Mouse (Mus musculus): Measurements from ENCODE around the gene Cgrrf1. TPM values are rescaled to one million over a fixed set of nuclear protein-coding genes. Genes with fewer than 3 reads are reported as not detected.

Cgrrf1 gene
- 51.0 and 52.3 TPM in 2 replicates for polyA plus RNA-seq (2015; fragmentation: Nextera tagmentation; extraction: Ambion mirVana)

GRCm38 (mm10) chr14:46831837-46832333, at the start of gene Cgrrf1:
Gene Cgrrf1, plus strand, starts transcription at chr14:46832125.

DNA sequence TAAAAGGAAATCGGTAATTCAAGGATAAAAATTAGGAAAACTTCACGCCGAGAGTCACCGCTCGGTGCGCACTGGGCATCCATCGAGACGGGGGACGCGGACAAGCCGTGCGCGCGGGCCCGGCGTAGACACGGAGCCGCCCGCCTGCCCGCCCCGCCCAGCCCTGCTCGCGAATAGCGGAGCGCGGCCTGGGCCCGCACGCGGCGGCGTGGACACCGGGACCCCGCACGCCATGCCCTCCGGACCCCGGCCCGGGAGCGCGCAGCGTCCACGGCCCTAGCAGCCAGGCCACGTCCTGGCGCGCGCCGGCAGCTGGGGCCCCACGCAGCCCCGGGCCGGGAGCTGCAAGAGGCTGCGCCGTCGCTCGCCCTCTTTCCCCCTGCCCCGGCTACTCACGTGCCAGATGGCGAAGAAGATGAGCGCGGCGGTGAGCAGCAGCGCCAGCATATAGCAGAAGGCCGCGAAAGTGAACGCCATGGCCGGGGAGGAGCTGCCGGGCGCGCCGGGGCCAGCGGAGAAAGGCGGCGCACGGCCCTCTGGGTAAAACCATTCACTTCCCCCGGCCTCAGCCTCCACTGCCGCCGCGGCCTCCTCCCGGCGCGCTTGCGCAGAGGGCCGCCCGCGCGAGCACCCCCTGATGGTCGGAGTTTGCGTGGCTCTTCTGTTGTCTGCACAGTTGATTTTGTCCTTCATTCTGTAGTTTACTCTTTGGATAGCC, 44.0 kb upstream of the Cgrrf1 start, which contains the start of gene Cnih1:
Gene Cnih1 (minus strand): TSS at position 625 of the 718 bp plus-strand sequence.

GRCm38 (mm10) chr14:46821873-46822716, 9.8 kb upstream of the Cgrrf1 start, which contains the start of gene Gmfb:
Gene Gmfb, minus strand, starts transcription at chr14:46822242.

DNA sequence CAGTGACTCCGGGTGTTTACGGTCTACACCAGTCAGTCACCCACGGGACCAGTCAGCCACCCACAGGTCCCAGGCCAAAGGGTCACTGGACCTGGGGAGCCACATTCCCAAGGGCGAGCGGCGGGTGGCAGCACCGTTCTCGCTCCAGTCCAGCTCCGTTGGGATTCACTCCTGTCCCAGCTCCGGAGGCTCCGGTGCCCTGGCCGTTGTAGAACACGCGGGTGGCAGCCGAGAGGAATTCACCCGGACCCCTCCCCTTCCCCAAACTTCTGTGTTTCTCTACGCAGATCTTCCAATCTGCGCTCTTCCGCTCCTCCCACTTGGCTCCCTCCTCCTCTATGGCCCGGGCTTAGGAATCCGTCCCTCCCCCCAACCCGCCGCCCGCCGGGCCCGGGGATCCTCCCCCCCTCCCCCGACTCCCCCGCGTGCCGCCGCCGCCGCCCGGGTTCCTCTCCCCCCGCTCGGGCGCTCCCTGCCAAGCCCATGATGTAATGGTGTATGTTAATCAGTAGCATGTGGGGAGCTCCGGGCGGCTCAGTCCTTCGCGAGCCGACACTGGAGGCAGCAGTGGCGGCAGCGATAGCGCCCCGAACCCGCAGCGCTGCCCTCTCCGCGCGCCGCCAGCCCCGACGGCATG, 50.6 kb downstream of the Cgrrf1 start, which contains the start of gene Samd4:
Gene Samd4 (plus strand): TSS at position 424 of the 637 bp plus-strand sequence.

Other genes starting within 250 kb of the Cgrrf1 start
- 17.6 and 19.6 TPM in 2 replicates for gene Cdkn3, start 71.6 kb upstream of the Cgrrf1 start, polyA plus RNA-seq (2015; fragmentation: Nextera tagmentation; extraction: Ambion mirVana)
- gene Cnih1, start 43.7 kb upstream of the Cgrrf1 start, polyA plus RNA-seq (2015; fragmentation: Nextera tagmentation; extraction: Ambion mirVana): 112 and 123 TPM in 2 replicates
- 43.0 and 47.1 TPM in 2 replicates for gene Gmfb, start 9.9 kb upstream of the Cgrrf1 start, polyA plus RNA-seq (2015; fragmentation: Nextera tagmentation; extraction: Ambion mirVana)
- gene Samd4, start 50.7 kb downstream of the Cgrrf1 start, polyA plus RNA-seq (2015; fragmentation: Nextera tagmentation; extraction: Ambion mirVana): 14.2 and 14.9 TPM in 2 replicates